Mouse (Mus musculus) lung, postnatal 0 days (tissue): Measurements from ENCODE around the gene Nkx1-1. TPM values are rescaled to one million over a fixed set of nuclear protein-coding genes. Genes with fewer than 3 reads are reported as not detected.

ENCODE experiments used
- ATAC-seq: fragments of 200-750 bp; cut with Nextera tagmentation; 2 replicates; pipeline ENCODE4 v1.8.0; 2017; ENCODE audit warnings: moderate library complexity
- DNase-seq: peaks from one replicate; pipeline ENCODE4 v3.0.0-alpha.2; 2016; ENCODE audit warnings: low spot score
- H3K27ac ChIP-seq: fragments of 300-500 bp; sonication (generic); 2 replicates; pipeline ENCODE4 v1.5.1; 2014; ENCODE audit warnings: antibody characterized with exemption, mild to moderate bottlenecking, low read length, mixed read lengths
- H3K27me3 ChIP-seq: fragments of 300-500 bp; sonication (generic); replicated peaks from 2 replicates; pipeline ENCODE4 v1.6.1; 2014; ENCODE audit warnings: low read length, mixed read lengths; ENCODE audit not compliant: insufficient read depth
- H3K36me3 ChIP-seq: fragments of 300-500 bp; sonication (generic); 2 replicates; pipeline ENCODE4 v1.6.1; 2014; ENCODE audit warnings: low read length, mixed read lengths; ENCODE audit not compliant: insufficient read depth
- H3K4me1 ChIP-seq: fragments of 300-500 bp; sonication (generic); 2 replicates; pipeline ENCODE4 v1.6.1; 2014; ENCODE audit warnings: antibody characterized with exemption, low read depth, low read length, mixed read lengths; ENCODE audit not compliant: insufficient read depth
- H3K4me2 ChIP-seq: fragments of 300-500 bp; sonication (generic); replicated peaks from 2 replicates; pipeline ENCODE4 v1.6.1; 2014; ENCODE audit warnings: low read depth, mild to moderate bottlenecking, low read length, moderate library complexity, mixed read lengths
- H3K4me3 ChIP-seq: fragments of 300-500 bp; sonication (generic); 2 replicates; pipeline ENCODE4 v1.5.1; 2014; ENCODE audit warnings: low read depth, low read length
- H3K9ac ChIP-seq: fragments of 300-500 bp; sonication (generic); replicated peaks from 2 replicates; pipeline ENCODE4 v1.6.1; 2014; ENCODE audit warnings: low read depth, mild to moderate bottlenecking
- H3K9me3 ChIP-seq: fragments of 300-500 bp; sonication (generic); 2 replicates; pipeline ENCODE4 v1.6.1; 2016; ENCODE audit warnings: low read length, mixed read lengths
- CTCF ChIP-seq: IDR thresholded peaks from 2 replicates; pipeline ENCODE4 v1.5.1; 2016; ENCODE audit warnings: antibody characterized with exemption, mild to moderate bottlenecking
- EP300 ChIP-seq: IDR thresholded peaks from 2 replicates; pipeline ENCODE4 v1.6.1; 2016; ENCODE audit warnings: antibody characterized with exemption, mild to moderate bottlenecking, control low read depth
- WGBS: fragments of 180-500 bp; shearing (Covaris S2); extraction: QIAGEN DNeasy Blood & Tissue Kit; methylation state at CpG from one replicate; pipeline ENCODE4 v1.1.7; 2014; 5-methylcytosine and 5-hydroxymethylcytosine counted together
- polyA plus RNA-seq: library from polyadenylated mRNA; unstranded; fragments of >200 nt; fragmentation: Nextera tagmentation; extraction: Ambion mirVana; gene quantifications from 2 replicates; pipeline ENCODE4 v1.2.1, GENCODE M21; 2015

Nkx1-1 gene
- polyA plus RNA-seq, 1 experiment from 2014 or later = not detected

- Histone ChIP-seq H3K4me3 (no peak overlapping the region), H3K9ac (no peak overlapping the region), H3K27ac (no peak overlapping the region), H3K4me2 (no peak overlapping the region), H3K9me3 (no peaks in the 10 kb centered on the region), H3K36me3 (no peaks in the 10 kb centered on the region), H3K27me3 (peaks cover 71% of the 10 kb centered on the region), H3K4me1 (peaks cover 4% of the 10 kb centered on the region; the same call in 1 of the 2 replicates)
- no peak for ATAC-seq
- TF ChIP-seq CTCF (no peak), EP300 (no peak)
- no peak for DNase-seq
- 2% methylated on average over 24 of the region's 26 CpGs for WGBS
These were observed 1.4 kb upstream of the Nkx1-1 start for GRCm38 (mm10) chr5:33435151-33435550.

- Histone ChIP-seq H3K4me1 (peaks cover 4% of the 10 kb centered on the region; the same call in 1 of the 2 replicates), H3K9me3 (no peaks in the 10 kb centered on the region), H3K27me3 (peaks cover 80% of the 10 kb centered on the region), H3K27ac (no peak overlapping the region), H3K36me3 (no peaks in the 10 kb centered on the region), H3K9ac (no peak overlapping the region), H3K4me3 (no peak overlapping the region), H3K4me2 (no peak overlapping the region; the same call in 1 of the 2 replicates)
- no peak for TF ChIP-seq EP300
- no peak for TF ChIP-seq CTCF
- ATAC-seq (no peak), DNase-seq (no peak)
- 2% methylated on average over 40 of the region's 60 CpGs for WGBS
These were observed 485 bp upstream of the Nkx1-1 start for GRCm38 (mm10) chr5:33434141-33434780.

GRCm38 (mm10) chr5:33432057-33432935, 1.5 kb downstream of the Nkx1-1 start:
- Histone ChIP-seq H3K27ac (no peak overlapping the region), H3K4me2 (no peak overlapping the region), H3K27me3 (peaks cover 81% of the 10 kb centered on the region), H3K9ac (no peak overlapping the region), H3K36me3 (no peaks in the 10 kb centered on the region), H3K9me3 (no peaks in the 10 kb centered on the region), H3K4me3 (no peak overlapping the region), H3K4me1 (peaks cover 4% of the 10 kb centered on the region; the same call in 1 of the 2 replicates)
- WGBS = 1% methylated on average over 39 of the region's 39 CpGs
- TF ChIP-seq EP300 (no peak), CTCF (no peak)
- DNase-seq = no peak
- ATAC-seq = no peak

- WGBS = under 1% methylated on average over 56 of the region's 77 CpGs
- H3K4me2 ChIP-seq = peak overlapping the region; percentile 38
- ATAC-seq (no peak), DNase-seq (no peak)
- H3K4me3 ChIP-seq = peak overlapping the region; percentile 19; the same call in 1 of the 2 replicates
- H3K27ac ChIP-seq = no peak overlapping the region
- peaks cover 72% of the 10 kb centered on the region for H3K27me3 ChIP-seq
- H3K4me1 ChIP-seq = peaks cover 4% of the 10 kb centered on the region; the same call in 1 of the 2 replicates
- H3K36me3 ChIP-seq = no peaks in the 10 kb centered on the region
- H3K9ac ChIP-seq = no peak overlapping the region
- TF ChIP-seq CTCF (no peak), EP300 (no peak)
- no peaks in the 10 kb centered on the region for H3K9me3 ChIP-seq
These were observed 2.4 kb downstream of the Nkx1-1 start for GRCm38 (mm10) chr5:33431173-33432005.

- WGBS = 2% methylated on average over 48 of the region's 64 CpGs
- Histone ChIP-seq H3K27ac (no peak overlapping the region), H3K4me2 (peak overlapping the region; percentile 38), H3K27me3 (peaks cover 65% of the 10 kb centered on the region), H3K36me3 (no peaks in the 10 kb centered on the region), H3K4me3 (peak overlapping the region; percentile 19; the same call in 1 of the 2 replicates), H3K4me1 (peaks cover 4% of the 10 kb centered on the region; the same call in 1 of the 2 replicates), H3K9me3 (no peaks in the 10 kb centered on the region), H3K9ac (no peak overlapping the region)
- DNase-seq (no peak), ATAC-seq (no peak)
- TF ChIP-seq EP300 (no peak), CTCF (no peak)
These were observed 3.1 kb downstream of the Nkx1-1 start for GRCm38 (mm10) chr5:33430511-33431172.
